Mouse (Mus musculus) liver, embryonic 15.5 days (tissue): Measurements from ENCODE around the gene Chst11. TPM values are rescaled to one million over a fixed set of nuclear protein-coding genes. Genes with fewer than 3 reads are reported as not detected.

Source experiments
- ATAC-seq: fragments of 200-750 bp; cut with Nextera tagmentation; 2 replicates; pipeline ENCODE4 v1.8.0; 2017; ENCODE audit warnings: moderate number of reproducible peaks, mild to moderate bottlenecking, moderate library complexity; ENCODE audit not compliant: insufficient read depth
- H3K27ac ChIP-seq: fragments of 300-500 bp; sonication (generic); replicated peaks from 2 replicates; pipeline ENCODE4 v1.5.1; 2015; ENCODE audit warnings: mild to moderate bottlenecking, inconsistent platforms
- H3K27me3 ChIP-seq: fragments of 300-500 bp; sonication (generic); 2 replicates; pipeline ENCODE4 v1.6.1; 2015; ENCODE audit warnings: mild to moderate bottlenecking, inconsistent platforms
- H3K36me3 ChIP-seq: fragments of 300-500 bp; sonication (generic); replicated peaks from 2 replicates; pipeline ENCODE4 v1.6.1; 2015; ENCODE audit warnings: moderate library complexity, mild to moderate bottlenecking, inconsistent platforms
- H3K4me1 ChIP-seq: fragments of 300-500 bp; sonication (generic); replicated peaks from 2 replicates; pipeline ENCODE4 v1.6.1; 2015; ENCODE audit warnings: inconsistent platforms
- H3K4me2 ChIP-seq: fragments of 300-500 bp; sonication (generic); 2 replicates; pipeline ENCODE4 v1.6.1; 2015; ENCODE audit warnings: moderate library complexity, mild to moderate bottlenecking, inconsistent platforms
- H3K4me3 ChIP-seq: fragments of 300-500 bp; sonication (generic); replicated peaks from 2 replicates; pipeline ENCODE4 v1.5.1; 2015; ENCODE audit warnings: mild to moderate bottlenecking, inconsistent platforms
- H3K9ac ChIP-seq: fragments of 300-500 bp; sonication (generic); 2 replicates; pipeline ENCODE4 v1.6.1; 2015; ENCODE audit warnings: moderate library complexity, mild to moderate bottlenecking, inconsistent platforms
- H3K9me3 ChIP-seq: fragments of 300-500 bp; sonication (generic); replicated peaks from 2 replicates; pipeline ENCODE4 v1.6.1; 2016; ENCODE audit warnings: inconsistent platforms
- WGBS: fragments of 180-500 bp; shearing (Covaris S2); methylation state at CpG from one replicate; pipeline ENCODE4 v1.1.7; 2015; ENCODE audit warnings: mixed read lengths; ENCODE audit not compliant: insufficient replicate concordance; 5-methylcytosine and 5-hydroxymethylcytosine counted together
- polyA plus RNA-seq: library from polyadenylated mRNA; unstranded; fragments of >200 nt; fragmentation: Nextera tagmentation; extraction: Ambion mirVana; gene quantifications from 2 replicates; pipeline ENCODE4 v1.2.1, GENCODE M21; 2015

The Chst11 gene
- polyA plus RNA-seq, 1 experiment from 2014 or later: 1.2 TPM

GRCm38 (mm10) chr10:83032559-83032958, 47.3 kb downstream of the Chst11 start:
- no peak for ATAC-seq

DNA sequence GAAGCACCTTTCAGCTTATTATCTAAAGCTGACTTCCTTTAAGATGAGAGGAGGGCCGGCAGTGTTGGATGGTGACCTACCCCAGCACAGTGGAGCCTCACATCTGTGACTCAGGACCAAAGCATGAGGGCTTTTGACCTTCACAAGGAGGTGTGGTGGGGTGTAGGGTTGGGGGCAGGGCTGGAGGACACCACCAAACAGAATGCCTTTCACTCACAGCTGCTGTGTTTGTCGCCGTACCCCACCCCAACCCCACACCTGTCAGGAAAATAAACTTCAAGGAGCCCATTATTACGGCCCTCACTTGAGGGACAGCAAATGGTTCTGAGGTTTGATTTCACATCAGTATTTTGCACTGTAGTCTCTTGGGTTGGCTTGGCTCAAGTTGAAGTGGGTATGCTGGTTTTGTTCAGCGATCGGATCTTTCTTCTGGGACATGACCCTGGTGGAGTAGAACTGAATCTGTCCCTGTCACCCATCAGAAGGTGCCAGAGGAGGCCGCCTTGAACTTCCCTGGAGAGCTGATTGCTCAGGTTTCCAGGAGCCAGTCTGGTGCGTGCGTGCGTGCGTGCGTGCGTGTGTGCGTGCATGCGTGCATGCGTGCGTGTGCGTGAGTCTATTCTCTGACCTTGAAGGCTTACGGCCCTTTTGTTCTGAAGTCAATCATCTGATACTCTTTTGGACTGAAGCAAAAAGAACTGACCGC, 51.2 kb downstream of the Chst11 start:
- WGBS: 85% methylated on average over 20 of the region's 20 CpGs
- no peak overlapping the region for H3K4me3 ChIP-seq
- H3K4me2 ChIP-seq: no peak overlapping the region
- H3K27ac ChIP-seq: no peak overlapping the region
- H3K9me3 ChIP-seq: no peaks in the 10 kb centered on the region
- no peaks in the 10 kb centered on the region for H3K27me3 ChIP-seq
- peaks cover 20% of the 10 kb centered on the region for H3K4me1 ChIP-seq
- no peaks in the 10 kb centered on the region for H3K36me3 ChIP-seq
- H3K9ac ChIP-seq: no peak overlapping the region
- no peak for ATAC-seq

More at GRCm38 (mm10) chr10:83032559-83032958, 47.3 kb downstream of the Chst11 start:
- Histone ChIP-seq H3K4me3 (no peak overlapping the region), H3K27ac (no peak overlapping the region), H3K27me3 (no peaks in the 10 kb centered on the region), H3K36me3 (no peaks in the 10 kb centered on the region), H3K9me3 (no peaks in the 10 kb centered on the region), H3K9ac (no peak overlapping the region), H3K4me1 (peaks cover 35% of the 10 kb centered on the region), H3K4me2 (no peak overlapping the region)
- 69% methylated on average over 10 of the region's 10 CpGs for WGBS

GRCm38 (mm10) chr10:83038166-83038565, 52.9 kb downstream of the Chst11 start:
- H3K4me1 ChIP-seq: peaks cover 31% of the 10 kb centered on the region
- no peak overlapping the region for H3K4me2 ChIP-seq
- H3K4me3 ChIP-seq: no peak overlapping the region
- H3K36me3 ChIP-seq: no peaks in the 10 kb centered on the region
- H3K27me3 ChIP-seq: no peaks in the 10 kb centered on the region
- H3K27ac ChIP-seq: no peak overlapping the region
- H3K9me3 ChIP-seq: no peaks in the 10 kb centered on the region
- H3K9ac ChIP-seq: no peak overlapping the region
- WGBS: 74% methylated on average over 9 of the region's 9 CpGs
- no peak for ATAC-seq

DNA sequence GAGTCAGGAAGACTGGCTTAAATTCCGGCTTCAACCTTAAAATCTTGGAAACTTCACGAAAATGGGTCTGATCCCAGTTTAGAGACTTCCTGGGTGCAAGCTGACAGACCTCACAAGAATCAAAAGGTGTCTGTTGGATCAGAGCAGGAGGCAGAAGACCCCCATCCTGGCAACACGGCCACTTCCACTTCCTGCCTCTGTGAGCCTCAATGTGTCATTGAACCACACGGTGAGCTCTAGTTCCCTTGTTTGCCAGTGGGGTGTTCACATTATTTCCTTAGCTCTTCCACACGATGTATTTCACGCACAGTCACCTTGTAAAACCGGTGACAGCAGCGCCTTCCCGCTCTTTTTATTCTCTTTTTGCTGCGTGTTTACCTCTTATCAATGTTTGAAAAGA, 54.1 kb downstream of the Chst11 start:
- peaks cover 31% of the 10 kb centered on the region for H3K4me1 ChIP-seq
- H3K4me2 ChIP-seq: no peak overlapping the region
- H3K36me3 ChIP-seq: no peaks in the 10 kb centered on the region
- no peak for ATAC-seq
- H3K9me3 ChIP-seq: no peaks in the 10 kb centered on the region
- no peak overlapping the region for H3K27ac ChIP-seq
- H3K9ac ChIP-seq: no peak overlapping the region
- no peak overlapping the region for H3K4me3 ChIP-seq
- 64% methylated on average over 10 of the region's 10 CpGs for WGBS
- no peaks in the 10 kb centered on the region for H3K27me3 ChIP-seq

DNA sequence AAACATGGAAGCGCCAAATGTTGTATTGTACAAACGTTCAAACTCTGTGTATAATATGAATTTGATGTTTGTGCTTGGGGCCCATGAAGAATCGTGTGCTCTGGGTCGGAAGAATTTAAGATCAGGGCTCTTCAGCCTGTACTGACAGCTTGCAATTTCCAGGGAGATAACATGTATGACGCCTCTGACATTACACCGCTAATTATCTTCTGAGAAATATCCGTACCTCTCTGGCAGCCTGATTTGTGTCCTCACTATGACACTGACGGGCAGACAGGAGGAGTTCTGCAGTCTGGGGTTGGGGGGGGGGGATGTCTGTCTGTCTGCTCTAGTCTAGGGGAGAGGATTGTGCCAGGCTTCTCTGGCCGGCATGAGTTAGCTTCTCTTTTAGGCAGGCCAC, 56.6 kb downstream of the Chst11 start:
- no peaks in the 10 kb centered on the region for H3K36me3 ChIP-seq
- 42% methylated on average over 9 of the region's 9 CpGs for WGBS
- H3K4me2 ChIP-seq: no peak overlapping the region
- no peak overlapping the region for H3K27ac ChIP-seq
- no peak overlapping the region for H3K9ac ChIP-seq
- no peaks in the 10 kb centered on the region for H3K9me3 ChIP-seq
- no peak for ATAC-seq
- no peaks in the 10 kb centered on the region for H3K27me3 ChIP-seq
- H3K4me1 ChIP-seq: peaks cover 25% of the 10 kb centered on the region
- H3K4me3 ChIP-seq: no peak overlapping the region

DNA sequence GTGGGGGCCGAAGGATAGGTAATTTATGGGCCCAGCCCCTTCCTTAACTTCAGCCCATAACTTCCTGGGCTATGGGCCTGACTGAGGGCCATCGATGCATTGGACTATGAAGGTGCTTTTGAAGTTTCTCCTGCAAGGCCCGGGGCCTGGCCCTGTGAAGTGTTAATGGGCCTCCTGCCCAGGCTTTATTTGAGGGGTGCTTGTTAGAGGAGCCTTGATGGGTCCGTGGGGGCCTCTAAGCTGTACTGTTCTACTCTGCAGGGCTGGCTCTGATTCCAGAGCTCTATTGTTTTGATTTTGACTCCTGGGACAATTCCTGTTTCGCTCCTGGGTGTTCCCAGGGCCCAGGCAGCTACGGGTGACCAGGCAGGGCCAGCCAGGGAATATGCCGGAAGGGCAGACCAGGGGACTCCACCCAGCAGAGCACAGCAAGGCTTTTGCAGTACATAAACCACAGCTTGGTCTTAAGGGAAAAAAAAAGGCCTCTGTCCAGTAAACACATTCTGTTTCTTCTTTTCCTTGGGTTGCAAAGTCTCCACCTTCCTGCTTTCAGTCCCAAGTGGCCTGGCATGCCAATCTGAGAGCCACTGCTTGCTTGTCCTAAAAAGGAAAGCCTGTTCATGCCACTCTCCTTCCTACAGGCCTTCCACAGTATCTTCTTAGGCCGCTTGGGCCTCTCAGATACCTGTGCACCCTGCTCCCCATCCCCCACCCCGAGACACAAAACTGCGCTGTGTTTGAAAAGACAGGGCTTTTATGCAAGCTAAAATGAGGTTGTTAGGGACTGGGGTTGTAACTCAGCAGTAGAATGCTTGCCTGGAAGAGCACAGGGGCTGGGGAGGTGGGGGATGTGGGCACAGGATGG, 57.5 kb downstream of the Chst11 start:
- Histone ChIP-seq H3K4me3 (no peak overlapping the region), H3K27me3 (no peaks in the 10 kb centered on the region), H3K27ac (no peak overlapping the region), H3K4me1 (peaks cover 25% of the 10 kb centered on the region), H3K36me3 (no peaks in the 10 kb centered on the region), H3K4me2 (no peak overlapping the region), H3K9ac (no peak overlapping the region), H3K9me3 (no peaks in the 10 kb centered on the region)
- no peak for ATAC-seq
- WGBS: 53% methylated on average over 10 of the region's 10 CpGs

DNA sequence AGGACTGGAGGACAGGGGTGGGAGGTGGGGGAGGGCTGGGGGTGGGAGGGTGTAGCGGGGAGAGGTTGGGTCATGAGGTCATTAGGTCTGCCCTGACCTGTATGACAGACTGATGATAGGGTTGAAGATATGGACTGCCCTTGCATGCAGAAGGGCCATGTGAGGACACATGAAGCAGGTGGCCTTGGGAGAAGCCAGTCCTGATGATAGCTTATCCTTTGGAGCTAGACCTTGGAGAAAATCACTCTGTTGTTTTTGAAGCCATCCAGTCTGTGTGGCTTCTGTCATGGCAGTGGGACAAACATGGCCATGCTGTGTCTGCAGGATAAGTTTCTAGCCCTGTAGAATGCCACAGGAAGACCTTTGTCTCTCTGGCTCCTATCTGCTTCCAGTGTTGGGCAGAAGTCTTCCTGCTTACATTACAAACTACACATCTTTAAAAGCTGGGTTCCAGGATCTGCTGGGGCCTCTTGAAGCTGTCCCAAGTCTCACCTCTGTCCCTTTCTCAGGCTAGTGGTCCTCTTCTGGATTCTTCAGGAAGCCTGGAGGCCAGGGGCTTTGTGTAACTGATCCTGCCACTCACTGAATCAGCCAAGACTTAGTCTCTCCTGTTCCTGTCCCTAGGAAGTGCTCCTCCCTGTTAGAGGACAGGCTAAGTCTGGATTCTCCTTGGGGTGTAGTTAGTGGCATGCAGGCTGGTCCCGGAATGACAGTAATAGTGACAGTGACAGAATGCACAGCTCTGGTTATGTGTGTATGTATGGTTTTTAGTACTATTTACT, 58.4 kb downstream of the Chst11 start:
- Histone ChIP-seq H3K27ac (no peak overlapping the region), H3K4me2 (no peak overlapping the region)
- ATAC-seq: no peak

GRCm38 (mm10) chr10:83049174-83049780, 64.0 kb downstream of the Chst11 start:
- Histone ChIP-seq H3K4me2 (no peak overlapping the region), H3K27me3 (no peaks in the 10 kb centered on the region), H3K27ac (no peak overlapping the region), H3K4me3 (no peak overlapping the region), H3K9ac (no peak overlapping the region), H3K36me3 (no peaks in the 10 kb centered on the region), H3K9me3 (no peaks in the 10 kb centered on the region), H3K4me1 (0 out of 2 replicates have a peak, but pooled peaks cover 6% of the 10 kb centered on the region)
- 75% methylated on average over 12 of the region's 12 CpGs for WGBS
- no peak for ATAC-seq

More for the DNA sequence above, 58.4 kb downstream of the Chst11 start:
- Histone ChIP-seq H3K4me1 (peaks cover 25% of the 10 kb centered on the region), H3K36me3 (no peaks in the 10 kb centered on the region), H3K4me3 (no peak overlapping the region), H3K9ac (no peak overlapping the region), H3K9me3 (no peaks in the 10 kb centered on the region), H3K27me3 (no peaks in the 10 kb centered on the region)
- WGBS: 72% methylated on average over 2 of the region's 2 CpGs

DNA sequence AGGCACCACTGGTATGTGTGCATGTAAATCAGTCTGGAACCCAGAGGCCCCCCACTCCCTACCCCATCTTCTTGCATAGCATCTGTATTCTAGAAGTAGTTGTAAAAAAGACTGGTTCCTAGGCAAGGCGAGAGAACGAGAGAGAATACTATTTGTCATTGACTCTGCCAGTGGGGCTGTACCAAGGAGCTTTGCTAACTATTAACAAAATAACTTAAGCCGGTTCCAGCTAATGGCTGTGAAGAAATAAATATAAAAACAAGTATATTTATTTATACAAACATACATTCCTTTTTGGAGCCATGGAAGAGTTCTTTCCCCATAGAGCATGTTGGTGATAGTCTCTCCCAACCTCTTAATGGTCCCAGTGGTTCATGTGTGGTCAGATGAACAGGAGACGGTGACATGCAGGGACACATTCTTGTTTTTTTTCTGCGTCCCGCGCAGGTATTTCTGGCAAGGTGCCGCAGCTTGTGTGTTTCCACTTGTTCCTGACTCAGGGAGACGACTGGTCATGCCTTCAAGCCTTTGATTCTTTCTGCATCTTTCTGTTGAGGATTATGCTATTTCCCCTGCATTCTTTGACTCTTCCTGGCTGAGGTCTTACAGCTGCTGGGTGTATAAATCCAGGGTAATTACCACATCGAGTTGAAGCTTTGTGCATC, 68.7 kb downstream of the Chst11 start:
- Histone ChIP-seq H3K36me3 (no peaks in the 10 kb centered on the region), H3K27me3 (no peaks in the 10 kb centered on the region), H3K4me1 (0 out of 2 replicates have a peak, but pooled peaks cover 10% of the 10 kb centered on the region), H3K4me3 (no peak overlapping the region), H3K27ac (no peak overlapping the region), H3K4me2 (no peak overlapping the region), H3K9ac (no peak overlapping the region), H3K9me3 (no peaks in the 10 kb centered on the region)
- no peak for ATAC-seq
- 78% methylated on average over 10 of the region's 10 CpGs for WGBS

- ATAC-seq: no peak
- 81% methylated on average over 7 of the region's 7 CpGs for WGBS
- H3K4me2 ChIP-seq: no peak overlapping the region
- peaks cover 16% of the 10 kb centered on the region for H3K4me1 ChIP-seq
- no peaks in the 10 kb centered on the region for H3K27me3 ChIP-seq
- H3K9ac ChIP-seq: no peak overlapping the region
- H3K9me3 ChIP-seq: no peaks in the 10 kb centered on the region
- H3K4me3 ChIP-seq: no peak overlapping the region
- H3K36me3 ChIP-seq: peaks cover 2% of the 10 kb centered on the region; the same call in 1 of the 2 replicates
- no peak overlapping the region for H3K27ac ChIP-seq
These were observed 71.0 kb downstream of the Chst11 start for GRCm38 (mm10) chr10:83056291-83056690.
